Comparison of ENCODE assay signal across 7 mouse cellular contexts in genomic region chr1:95313393-95314228, GRCm38 (mm10). TPM values are rescaled to one million over a fixed set of nuclear protein-coding genes. Genes with fewer than 3 reads are reported as not detected.
DNase-seq lines count a peak whose midpoint lies in the region; ATAC-seq lines count a peak whose summit lies in the region.

TSS of gene Fam174a (plus strand) at chr1:95313623.

- peak within 1 kb of the TSS; percentile 81 for H3K4me2 ChIP-seq in embryonic facial prominence, embryonic 11.5 days (ENCODE audit: low read depth, low read length)
- H3K4me2 ChIP-seq in midbrain, embryonic 13.5 days (replicated peaks), result peak within 1 kb of the TSS; percentile 92

- peak within 1 kb of the TSS; percentile 86 for H3K9ac ChIP-seq in embryonic facial prominence, embryonic 11.5 days (replicated peaks; ENCODE audit: low read length)
- peak within 1 kb of the TSS; percentile 83 for H3K9ac ChIP-seq in midbrain, embryonic 13.5 days (replicated peaks)

- H3K4me3 ChIP-seq in embryonic facial prominence, embryonic 11.5 days (ENCODE audit: low read depth, low read length), result peak within 1 kb of the TSS; percentile 81
- peak within 1 kb of the TSS; percentile 90 for H3K4me3 ChIP-seq in limb, embryonic 10.5 days
- H3K4me3 ChIP-seq in midbrain, embryonic 13.5 days (replicated peaks), result peak within 1 kb of the TSS; percentile 68

- peak; percentile 100 for ATAC-seq in embryonic facial prominence, embryonic 11.5 days (replicated peaks; ENCODE audit: insufficient number of reproducible peaks, low FRiP score, low TSS enrichment, low read depth)
- peak; percentile 86 for ATAC-seq in granulocyte monocyte progenitor cell, adult 5-6 weeks (replicated peaks; ENCODE audit: poor library complexity, severe bottlenecking)
- peak; percentile 100 for ATAC-seq in midbrain, embryonic 13.5 days

- no peaks in the 10 kb centered on the region for H3K9me3 ChIP-seq in embryonic facial prominence, embryonic 11.5 days (replicated peaks; ENCODE audit: control insufficient read depth, low read length)
- H3K9me3 ChIP-seq in limb, embryonic 10.5 days (replicated peaks), result no peaks in the 10 kb centered on the region
- H3K9me3 ChIP-seq in midbrain, embryonic 13.5 days, result no peaks in the 10 kb centered on the region

- H3K27ac ChIP-seq in embryonic facial prominence, embryonic 11.5 days (replicated peaks; ENCODE audit: low read depth, low read length), result 0 out of 2 replicates have a peak within 1 kb of the TSS, but pooled peaks have one; percentile 35
- peak within 1 kb of the TSS; percentile 91 for H3K27ac ChIP-seq in limb, embryonic 10.5 days
- peak within 1 kb of the TSS; percentile 87 for H3K27ac ChIP-seq in midbrain, embryonic 13.5 days

- H3K36me3 ChIP-seq in embryonic facial prominence, embryonic 11.5 days (replicated peaks; ENCODE audit: control insufficient read depth, insufficient read depth, low read depth, low read length), result no peaks in the 10 kb centered on the region
- H3K36me3 ChIP-seq in limb, embryonic 10.5 days, result no peaks in the 10 kb centered on the region
- H3K36me3 ChIP-seq in midbrain, embryonic 13.5 days, result no peaks in the 10 kb centered on the region

- DNase-seq in adrenal gland, postnatal 14 days, result peak; percentile 96
- peak; percentile 95 for DNase-seq in embryonic facial prominence, embryonic 11.5 days (ENCODE audit: low spot score)
- peak; percentile 94 for DNase-seq in kidney, adult 11 months
- peak; percentile 89 for DNase-seq in limb, embryonic 10.5 days (ENCODE audit: low spot score)
- peak; percentile 79 for DNase-seq in spleen, adult 12 weeks (ENCODE audit: low spot score)

- under 1% methylated on average over 58 of the region's 79 CpGs for WGBS in embryonic facial prominence, embryonic 11.5 days
- WGBS in limb, embryonic 10.5 days, result under 1% methylated on average over 79 of the region's 79 CpGs
- under 1% methylated on average over 71 of the region's 79 CpGs for WGBS in midbrain, embryonic 13.5 days

- H3K4me1 ChIP-seq in embryonic facial prominence, embryonic 11.5 days (ENCODE audit: control insufficient read depth, insufficient read depth, low read length), result no peaks in the 10 kb centered on the region
- peaks cover 9% of the 10 kb centered on the region for H3K4me1 ChIP-seq in limb, embryonic 10.5 days
- H3K4me1 ChIP-seq in midbrain, embryonic 13.5 days (replicated peaks), result peaks cover 17% of the 10 kb centered on the region

- no peaks in the 10 kb centered on the region for H3K27me3 ChIP-seq in embryonic facial prominence, embryonic 11.5 days (ENCODE audit: control insufficient read depth, insufficient read depth, low read length)
- H3K27me3 ChIP-seq in limb, embryonic 10.5 days (ENCODE audit: low read depth, poor library complexity, severe bottlenecking), result no peaks in the 10 kb centered on the region
- no peaks in the 10 kb centered on the region for H3K27me3 ChIP-seq in midbrain, embryonic 13.5 days

RNA-seq across cellular contexts. Expression of gene Fam174a, which starts in this region (rescaled TPM):
- total RNA-seq in adrenal gland, postnatal 14 days (2021), result 20.5 and 22.6 TPM in 2 replicates
- polyA plus RNA-seq in embryonic facial prominence, embryonic 11.5 days (2014; fragmentation: Nextera tagmentation; extraction: Ambion mirVana), result 19.6 and 20.5 TPM in 2 replicates
- 12.2 and 16.5 TPM in 2 replicates for total RNA-seq in granulocyte monocyte progenitor cell, adult 5-6 weeks (2014; fragmentation: Nextera tagmentation)
- total RNA-seq in granulocyte monocyte progenitor cell, adult 5-6 weeks (2017), result 14.8 and 15.1 TPM in 2 replicates
- 12.9 and 13.8 TPM in 2 replicates for polyA plus RNA-seq in limb, embryonic 10.5 days (2016; fragmentation: Nextera tagmentation; extraction: Ambion mirVana)
- 20.4 and 24.5 TPM in 2 replicates for polyA plus RNA-seq in midbrain, embryonic 13.5 days (2015; fragmentation: Nextera tagmentation; extraction: Ambion mirVana)

Comparison
In these comparisons a context has a peak if more than half of its experiments do, and no peak if none do; other contexts are left out.
1. Peak in every context shown above with its lines: DNase-seq, ATAC-seq, H3K4me3 ChIP-seq and H3K27ac ChIP-seq.
2. H3K27ac ChIP-seq: peak in every context shown above with its lines; median percentile 91 in limb, embryonic 10.5 days; 87 in midbrain, embryonic 13.5 days; 35 in embryonic facial prominence, embryonic 11.5 days.